Mouse (Mus musculus) monocyte, adult 5-6 weeks (primary cell): ENCODE results near the gene Usp21. TPM values are rescaled to one million over a fixed set of nuclear protein-coding genes. Genes with fewer than 3 reads are reported as not detected.
"Not testable (repeated sequence)": the region's sequence is repeated elsewhere in the genome, so short reads cannot be mapped to it uniquely, and the experiment has no call there.

Experiments used
- ATAC-seq: fragments of 153-309, 156-312 bp; replicated peaks from 2 replicates; pipeline ENCODE4 v1.8.0; 2017; ENCODE audit warnings: mild to moderate bottlenecking; ENCODE audit not compliant: low TSS enrichment, insufficient number of reproducible peaks, severe bottlenecking, poor library complexity, low FRiP score
- total RNA-seq: library from RNA; stranded (forward); fragments of 200-1000, 200-491, 200-594 nt; gene quantifications from 3 replicates; pipeline ENCODE4 v1.2.3, GENCODE M21; 2017

The Usp21 gene
- total RNA-seq, 1 experiment from 2014 or later = 11.2 TPM

GRCm38 (mm10) chr1:171249913-171250600, 37.7 kb downstream of the Usp21 start, which contains the start of gene Adamts4:
TSS of gene Adamts4 (plus strand) at chr1:171250421.
- no peak for ATAC-seq

GRCm38 (mm10) chr1:171248386-171249226, 39.2 kb downstream of the Usp21 start:
- ATAC-seq = no peak

- ATAC-seq = no peak
These were observed 39.9 kb downstream of the Usp21 start for GRCm38 (mm10) chr1:171247916-171248315.

- ATAC-seq = no peak
These were observed 40.3 kb downstream of the Usp21 start for GRCm38 (mm10) chr1:171247453-171247841.

GRCm38 (mm10) chr1:171246709-171247452, 40.9 kb downstream of the Usp21 start:
- peak; percentile 98 for ATAC-seq

GRCm38 (mm10) chr1:171245353-171245752, 42.4 kb downstream of the Usp21 start:
- ATAC-seq = no peak

GRCm38 (mm10) chr1:171241952-171242351, 45.8 kb downstream of the Usp21 start:
- not testable (repeated sequence) for ATAC-seq

- no peak for ATAC-seq
These were observed 46.9 kb downstream of the Usp21 start for GRCm38 (mm10) chr1:171240911-171241310.

- no peak for ATAC-seq
These were observed 47.6 kb downstream of the Usp21 start for GRCm38 (mm10) chr1:171239992-171240744.

- peak; percentile 70 for ATAC-seq
These were observed 49.3 kb downstream of the Usp21 start for GRCm38 (mm10) chr1:171238463-171238862.

- no peak for ATAC-seq
These were observed 50.4 kb downstream of the Usp21 start for GRCm38 (mm10) chr1:171237438-171237837.

GRCm38 (mm10) chr1:171235791-171236190, 52.0 kb downstream of the Usp21 start:
- no peak for ATAC-seq

GRCm38 (mm10) chr1:171234538-171234937, 53.3 kb downstream of the Usp21 start:
- peak; percentile 34 for ATAC-seq

- peak; percentile 88 for ATAC-seq
These were observed 53.7 kb downstream of the Usp21 start, which contains the start of gene Fcer1g for GRCm38 (mm10) chr1:171234126-171234525. TSS of gene Fcer1g (minus strand) at chr1:171234365.

- peak; percentile 5; the same call in 1 of the 2 replicates for ATAC-seq
These were observed 54.7 kb downstream of the Usp21 start for GRCm38 (mm10) chr1:171232800-171233730.

- no peak for ATAC-seq
These were observed 55.4 kb downstream of the Usp21 start for GRCm38 (mm10) chr1:171232348-171232747.
